Comparison of ENCODE assay signal across 22 mouse cellular contexts in the genomic region with DNA sequence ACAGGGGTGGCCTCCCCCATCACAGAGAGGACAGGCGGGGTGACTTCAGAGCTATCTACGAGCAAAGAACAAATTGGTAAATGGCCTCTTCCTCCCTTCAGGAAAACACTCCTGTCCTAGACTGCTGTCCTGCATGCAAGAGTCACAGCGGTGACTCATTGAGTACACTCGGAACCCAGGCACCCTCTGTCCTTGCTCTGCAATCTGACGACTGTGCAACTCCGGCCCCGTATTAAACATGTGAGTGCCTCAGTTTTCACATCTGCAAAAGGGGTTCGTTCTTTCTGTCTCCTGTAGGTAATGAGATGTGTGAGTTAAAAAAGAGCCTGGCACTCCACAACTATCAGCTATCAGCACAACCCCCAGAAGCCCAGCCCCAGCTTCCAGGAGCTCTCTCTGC. TPM values are rescaled to one million over a fixed set of nuclear protein-coding genes. Genes with fewer than 3 reads are reported as not detected.
"Had no signal": no experiment of that assay in that cellular context is flagged by ENCODE, and none has a peak within 500 bp of the region (broad histone marks: within the 10 kb centered on the region; RNA-seq: fewer than 3 reads in every experiment).

No protein-coding gene starts in this region.

- H3K4me1 ChIP-seq: hindbrain, embryonic 12.5 days had no signal

- DNase-seq: gastrocnemius, adult 2 months; gastrocnemius, postnatal 10 days; gastrocnemius, postnatal 25 days; heart, postnatal 14 days; heart, postnatal 4 days; kidney, adult 18-20 months; kidney, postnatal 10 days; kidney, postnatal 4 days had no signal

- H3K27me3 ChIP-seq: heart, embryonic 13.5 days; heart, embryonic 15.5 days; hindbrain, embryonic 12.5 days; intestine, embryonic 15.5 days; limb, embryonic 12.5 days had no signal

- H3K4me3 ChIP-seq: gastrocnemius, adult 2 months; heart, embryonic 13.5 days; heart, embryonic 15.5 days; hindbrain, embryonic 10.5 days; hindbrain, embryonic 12.5 days; intestine, embryonic 15.5 days; layer of hippocampus, adult 2 months; left cerebral cortex, adult 2 months; limb, embryonic 10.5 days; limb, embryonic 12.5 days had no signal

- H3K4me2 ChIP-seq: heart, embryonic 13.5 days; heart, embryonic 15.5 days; hindbrain, embryonic 12.5 days; hindbrain, embryonic 14.5 days; intestine, embryonic 15.5 days; limb, embryonic 12.5 days had no signal

- H3K9ac ChIP-seq: heart, embryonic 15.5 days; hindbrain, embryonic 12.5 days; hindbrain, embryonic 14.5 days; intestine, embryonic 15.5 days; limb, embryonic 12.5 days had no signal

- H3K27ac ChIP-seq: gastrocnemius, adult 2 months; heart, embryonic 15.5 days; hindbrain, embryonic 10.5 days; hindbrain, embryonic 12.5 days; hindbrain, embryonic 14.5 days; intestine, embryonic 15.5 days; layer of hippocampus, adult 2 months; left cerebral cortex, adult 2 months; limb, embryonic 10.5 days; limb, embryonic 12.5 days had no signal

- ATAC-seq: hindbrain, embryonic 16.5 days; inflammation-experienced regulatory T-cells, adult 6 months; intestine, postnatal 0 days had no signal

- H3K9me3 ChIP-seq: heart, embryonic 13.5 days; heart, embryonic 15.5 days; hindbrain, embryonic 10.5 days; hindbrain, embryonic 12.5 days; intestine, embryonic 15.5 days; limb, embryonic 10.5 days; limb, embryonic 12.5 days had no signal

RNA-seq across cellular contexts. Expression of a gene that starts 12.2 kb away (rescaled TPM):
- polyA plus RNA-seq: liver, adult 2 months had no signal
